Comparison of ENCODE assay signal across 14 mouse cellular contexts in the genomic region with DNA sequence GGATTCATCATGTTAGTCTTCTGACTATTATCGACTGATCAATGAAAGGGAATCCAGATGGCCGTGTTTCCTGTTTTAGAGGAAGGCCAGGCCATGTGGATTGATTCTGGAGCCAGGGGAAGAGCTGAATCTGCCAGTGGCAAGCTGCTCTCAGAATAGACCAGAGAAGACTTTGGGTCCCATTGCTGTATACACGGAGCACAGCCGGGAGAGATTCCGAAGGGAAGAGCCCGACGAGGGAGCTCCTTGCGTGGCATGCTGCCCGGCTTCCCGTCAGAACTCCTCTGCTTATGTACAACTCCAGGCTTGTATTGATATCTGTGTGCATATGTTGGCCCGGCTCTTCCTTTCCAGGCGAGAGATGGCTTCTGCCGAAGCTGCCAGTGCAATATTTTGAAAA.
DNase-seq lines count a peak whose midpoint lies in the region; ATAC-seq and TF ChIP-seq lines count a peak whose summit lies in the region.
"Had no signal": no experiment of that assay in that cellular context is flagged by ENCODE, and none has a peak within 500 bp of the region (broad histone marks: within the 10 kb centered on the region; RNA-seq: fewer than 3 reads in every experiment).

No protein-coding gene starts in this region.

- H3K4me2 ChIP-seq in midbrain, embryonic 16.5 days (ENCODE audit: low read length): no peak overlapping the region
- H3K4me2 ChIP-seq: hindbrain, embryonic 15.5 days; liver, embryonic 11.5 days; neural tube, embryonic 15.5 days had no signal

- H3K4me1 ChIP-seq in midbrain, embryonic 16.5 days (ENCODE audit: control insufficient read depth, insufficient read depth, low read length): no peaks in the 10 kb centered on the region
- no peaks in the 10 kb centered on the region for H3K4me1 ChIP-seq in embryonic facial prominence, embryonic 10.5 days
- H3K4me1 ChIP-seq: hindbrain, embryonic 15.5 days; neural tube, embryonic 15.5 days had no signal

- H3K4me3 ChIP-seq in layer of hippocampus, adult 2 months: no peak overlapping the region
- H3K4me3 ChIP-seq in midbrain, embryonic 16.5 days (ENCODE audit: low read depth, low read length): no peak overlapping the region
- no peak overlapping the region for H3K4me3 ChIP-seq in gastrocnemius, adult 2 months
- H3K4me3 ChIP-seq in embryonic facial prominence, embryonic 10.5 days: no peak overlapping the region
- H3K4me3 ChIP-seq: erythroblast, embryonic 14.5 days; hindbrain, embryonic 15.5 days; neural tube, embryonic 15.5 days had no signal

- H3K27me3 ChIP-seq in midbrain, embryonic 16.5 days (ENCODE audit: control insufficient read depth, insufficient read depth, low read depth, low read length): no peaks in the 10 kb centered on the region
- no peaks in the 10 kb centered on the region for H3K27me3 ChIP-seq in embryonic facial prominence, embryonic 10.5 days (replicated peaks; ENCODE audit: low read depth, poor library complexity, severe bottlenecking)
- H3K27me3 ChIP-seq: hindbrain, embryonic 15.5 days; neural tube, embryonic 15.5 days had no signal

- no peak overlapping the region for H3K27ac ChIP-seq in layer of hippocampus, adult 2 months
- no peak overlapping the region for H3K27ac ChIP-seq in midbrain, embryonic 16.5 days (ENCODE audit: low read length)
- no peak overlapping the region for H3K27ac ChIP-seq in gastrocnemius, adult 2 months
- H3K27ac ChIP-seq in embryonic facial prominence, embryonic 10.5 days (replicated peaks): no peak overlapping the region
- H3K27ac ChIP-seq: hindbrain, embryonic 15.5 days; neural tube, embryonic 15.5 days had no signal

- H3K9me3 ChIP-seq in midbrain, embryonic 16.5 days (replicated peaks; ENCODE audit: control insufficient read depth, low read length, poor library complexity, severe bottlenecking): no peaks in the 10 kb centered on the region
- no peaks in the 10 kb centered on the region for H3K9me3 ChIP-seq in embryonic facial prominence, embryonic 10.5 days
- H3K9me3 ChIP-seq: hindbrain, embryonic 15.5 days; neural tube, embryonic 15.5 days had no signal

- ATAC-seq in midbrain, embryonic 16.5 days: no peak

- intact Hi-C loops in left cerebral cortex, postnatal 25 days (cut with DNase I): no loop called here
- intact Hi-C loops in gastrocnemius, adult 2 months (cut with DNase I): no loop called here

- no peaks in the 10 kb centered on the region for H3K36me3 ChIP-seq in midbrain, embryonic 16.5 days (ENCODE audit: control insufficient read depth, insufficient read depth, low read length)
- no peaks in the 10 kb centered on the region for H3K36me3 ChIP-seq in embryonic facial prominence, embryonic 10.5 days (replicated peaks)
- H3K36me3 ChIP-seq: hindbrain, embryonic 15.5 days; neural tube, embryonic 15.5 days had no signal

- H3K9ac ChIP-seq in midbrain, embryonic 16.5 days (ENCODE audit: low read depth, low read length): no peak overlapping the region
- H3K9ac ChIP-seq: hindbrain, embryonic 15.5 days; neural tube, embryonic 15.5 days had no signal

- DNase-seq in brain, adult 2 months (ENCODE audit: low read depth, low spot score): peak; percentile 45
- DNase-seq in brain, embryonic 18.5 days (ENCODE audit: low read depth, low spot score): peak; percentile 45
- DNase-seq in layer of hippocampus, adult 2 months (ENCODE audit: low spot score in 2 of 2): peak; percentile 35
- peak; percentile 26 to 46 for DNase-seq in left cerebral cortex, postnatal 25 days (ENCODE audit: low spot score in 2 of 2)
- DNase-seq in gastrocnemius, adult 2 months: no peak
- DNase-seq in embryonic facial prominence, embryonic 10.5 days (ENCODE audit: low spot score): no peak
- DNase-seq: cerebellum, adult 8-10 months; kidney, adult 9 months; thymus, postnatal 14 days had no signal

- no peak for TF ChIP-seq CTCF in layer of hippocampus, adult 2 months (conservative IDR thresholded peaks at IDR 0.05)
- TF ChIP-seq CTCF in gastrocnemius, adult 2 months (IDR thresholded peaks at IDR 0.05): no peak

- WGBS in midbrain, embryonic 16.5 days: 93% methylated on average over 13 of the region's 13 CpGs
- WGBS in embryonic facial prominence, embryonic 10.5 days: 91% methylated on average over 13 of the region's 13 CpGs

Comparison
In these comparisons a context has a peak if more than half of its experiments do, and no peak if none do; other contexts are left out.
1. DNase-seq: peak in brain, adult 2 months (single experiment), brain, embryonic 18.5 days (single experiment), layer of hippocampus, adult 2 months (2 of 2) and left cerebral cortex, postnatal 25 days (2 of 2); none in gastrocnemius, adult 2 months (single experiment) and embryonic facial prominence, embryonic 10.5 days (single experiment).